Mouse (Mus musculus) heart, adult 9 months (tissue): Measurements from ENCODE around the gene Elavl1.

ENCODE experiments used
- DNase-seq, 2 experiments: peaks; one replicate each; pipeline ENCODE4 v3.0.0; 2022; ENCODE audit warnings: low spot score in 2 of 2

Gene Elavl1

DNA sequence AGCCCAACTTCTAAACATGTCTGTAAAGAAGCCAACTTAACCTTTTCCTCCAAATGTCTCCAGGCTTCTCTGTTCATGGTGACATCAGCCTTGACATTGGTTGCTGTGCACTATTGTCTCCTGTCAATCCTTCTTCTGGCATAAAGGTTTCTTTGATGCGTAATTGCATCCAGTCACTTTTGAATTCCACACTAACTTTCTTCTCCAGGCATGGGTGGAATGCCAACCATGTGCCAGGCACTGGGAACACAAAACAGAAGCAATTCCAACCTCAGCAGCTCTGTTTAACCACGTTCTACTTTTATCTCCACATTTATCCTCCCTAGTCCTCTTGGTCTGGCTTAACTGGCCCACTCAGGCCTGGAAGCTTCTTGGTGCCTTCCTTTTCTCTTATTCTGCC, 4.2 kb downstream of the Elavl1 start:
- DNase-seq, result peak in 1 of 2 experiments; percentile 4

DNA sequence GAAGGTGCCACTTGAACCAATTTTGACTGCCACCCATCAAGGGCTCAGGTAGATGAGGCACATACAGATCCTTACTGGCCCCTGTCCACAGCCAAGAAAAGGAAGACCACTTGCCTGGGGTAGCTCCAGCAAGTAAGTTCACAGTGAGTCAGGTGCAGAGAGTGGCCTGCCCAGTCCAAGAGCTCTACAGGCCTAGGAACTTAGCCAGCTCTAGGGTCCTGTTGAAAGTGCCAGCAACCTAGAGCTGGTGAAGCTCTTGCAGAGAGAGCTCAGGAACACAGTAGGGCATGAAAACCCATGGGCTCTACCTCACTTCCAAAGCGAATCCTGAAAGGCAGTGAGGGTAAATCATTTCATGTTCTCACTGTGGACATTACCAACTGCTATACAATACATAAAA, 4.8 kb downstream of the Elavl1 start:
- DNase-seq, result no peak

DNA sequence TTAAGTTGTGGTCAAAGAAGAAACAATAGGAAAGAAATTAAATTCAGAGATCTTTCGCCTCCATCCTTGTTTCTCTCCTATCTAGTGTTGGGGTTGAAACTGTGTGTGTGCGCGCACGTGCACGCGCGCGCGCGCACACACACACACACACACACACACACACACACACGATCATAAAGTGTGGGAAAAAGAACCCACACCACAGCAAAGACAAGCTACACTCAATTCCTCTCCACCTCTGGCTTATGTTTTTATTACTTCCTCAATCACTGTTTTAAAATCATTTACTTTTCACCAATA, 5.7 kb downstream of the Elavl1 start:
- no peak for DNase-seq

DNA sequence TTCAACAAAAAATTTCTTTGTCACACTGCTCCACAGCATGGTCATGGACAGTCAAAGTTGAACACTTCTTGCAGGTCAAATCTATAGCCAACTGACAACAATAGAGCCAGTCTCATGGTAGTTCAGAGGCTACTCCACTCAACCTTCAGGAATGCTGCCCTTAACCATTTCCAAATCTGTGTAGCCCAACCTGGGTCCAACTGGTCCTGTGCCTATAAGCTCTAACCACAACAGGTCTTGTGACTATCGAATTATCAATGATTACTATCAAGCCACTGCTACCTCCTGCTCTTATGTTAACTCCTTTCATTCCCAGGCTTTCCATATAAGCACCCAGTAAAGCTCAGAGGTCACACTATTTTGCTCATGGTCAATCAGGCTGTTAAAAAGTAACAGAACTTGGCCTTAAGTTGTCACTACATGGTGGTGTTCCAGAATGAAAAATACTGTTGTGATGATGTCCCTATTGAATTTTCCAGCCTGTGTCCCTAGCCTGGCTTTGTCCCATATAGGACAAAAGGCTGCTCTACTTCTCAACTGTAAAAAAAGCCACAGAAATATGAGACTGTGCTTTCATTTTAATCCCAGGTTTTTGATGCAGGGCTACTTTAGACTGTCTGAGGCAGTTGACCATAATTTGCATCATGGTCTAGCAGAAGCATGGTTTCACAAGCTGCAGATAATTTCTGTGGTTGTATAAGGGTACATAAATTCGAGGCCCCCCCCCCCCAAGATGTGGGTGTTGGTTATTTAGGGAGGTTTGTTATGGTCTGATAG, 6.2 kb downstream of the Elavl1 start:
- no peak for DNase-seq

DNA sequence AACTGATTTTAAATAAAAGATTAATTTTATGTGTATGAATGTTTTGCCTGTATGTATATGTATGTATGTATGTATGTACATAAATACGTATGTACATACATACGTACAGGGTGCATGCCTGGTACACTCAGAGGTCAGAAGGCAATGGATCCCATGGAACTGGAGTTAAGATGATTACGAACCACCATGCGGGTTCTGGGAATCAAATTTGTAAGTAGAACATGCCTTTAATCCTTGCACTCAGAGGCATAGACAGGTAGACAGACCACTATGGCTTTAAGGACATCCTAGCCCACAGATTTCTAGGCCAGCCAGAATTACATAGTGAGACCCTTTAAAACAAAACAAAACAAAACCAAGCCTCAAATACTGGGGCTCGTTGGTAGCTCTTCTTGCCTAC, 7.1 kb downstream of the Elavl1 start:
- no peak for DNase-seq

DNA sequence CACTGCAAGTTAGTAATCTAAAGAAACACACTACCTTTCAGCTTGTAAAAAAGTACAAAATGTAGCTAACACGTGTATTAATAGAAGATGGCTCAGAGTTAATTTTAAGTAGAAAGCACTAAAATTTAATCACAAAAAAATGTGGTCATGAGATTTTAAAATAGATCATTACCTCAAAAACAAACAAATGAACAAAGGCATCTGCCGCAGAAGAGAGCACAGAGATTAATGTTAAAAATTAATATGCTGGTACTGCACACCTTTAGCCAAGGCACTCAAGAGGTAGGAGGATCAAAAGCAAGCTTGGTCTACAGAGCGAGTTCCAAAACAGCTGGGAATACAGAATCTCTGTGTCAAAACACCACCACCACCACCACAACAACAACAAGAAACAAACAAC, 10.4 kb downstream of the Elavl1 start:
- DNase-seq, result no peak

DNA sequence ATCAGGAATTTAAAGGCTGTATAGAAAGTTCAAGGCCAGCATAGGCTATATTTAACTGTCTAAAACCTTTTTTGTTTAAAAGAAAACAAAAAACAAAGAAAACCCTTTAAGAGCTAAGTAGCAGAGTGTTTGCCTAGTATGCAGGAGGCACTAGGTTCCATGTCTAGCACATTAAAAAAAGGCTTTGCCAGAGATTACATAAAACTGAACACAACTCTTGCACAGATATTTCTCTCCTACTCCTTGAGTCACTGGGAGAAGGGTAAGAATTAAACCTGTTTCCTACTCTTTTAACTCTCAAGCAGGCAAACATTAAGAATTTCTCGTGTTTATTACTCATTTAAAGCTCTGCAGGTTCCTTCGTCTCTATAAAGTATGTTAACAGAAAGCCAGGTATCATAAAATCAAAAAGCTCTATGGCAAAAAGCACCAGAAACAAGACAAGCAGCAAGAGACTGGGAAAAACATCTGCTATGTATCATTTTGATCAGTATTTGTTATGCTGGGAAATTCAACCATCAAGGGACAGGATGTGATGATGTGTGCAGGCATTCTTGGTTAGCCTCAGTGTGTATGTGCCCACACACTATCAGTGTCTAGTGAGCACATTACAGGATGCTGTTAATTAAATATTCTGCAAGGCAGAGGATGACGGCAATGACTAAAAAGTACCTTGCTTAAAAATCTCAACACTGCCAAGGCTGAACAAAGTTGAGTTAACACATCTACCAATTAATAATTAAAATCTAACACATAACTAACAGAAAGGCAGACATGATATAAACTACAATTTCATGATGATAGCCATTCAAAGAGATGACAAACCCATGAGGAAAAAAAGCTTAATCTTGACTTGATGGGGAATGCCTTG, 11.7 kb downstream of the Elavl1 start:
- DNase-seq, result no peak

DNA sequence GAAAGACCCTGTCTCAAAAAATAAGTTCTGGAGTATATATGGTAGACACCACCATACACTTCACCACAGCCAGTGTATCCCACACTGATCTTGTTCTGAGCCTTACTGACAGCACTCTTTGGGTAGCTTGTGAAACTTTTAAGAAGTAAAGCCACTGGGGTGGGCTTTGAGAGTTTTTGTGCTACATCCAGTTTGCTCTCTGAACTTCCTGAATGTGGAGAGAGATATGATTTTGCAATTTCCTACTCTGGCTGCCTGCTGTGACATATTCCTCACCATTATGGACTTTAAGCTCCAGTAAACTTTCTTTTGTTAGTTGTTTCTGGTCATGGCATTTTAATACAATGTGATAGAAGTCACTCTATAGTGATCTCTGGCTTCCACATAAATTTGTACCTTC, 13.1 kb downstream of the Elavl1 start:
- DNase-seq, result no peak

DNA sequence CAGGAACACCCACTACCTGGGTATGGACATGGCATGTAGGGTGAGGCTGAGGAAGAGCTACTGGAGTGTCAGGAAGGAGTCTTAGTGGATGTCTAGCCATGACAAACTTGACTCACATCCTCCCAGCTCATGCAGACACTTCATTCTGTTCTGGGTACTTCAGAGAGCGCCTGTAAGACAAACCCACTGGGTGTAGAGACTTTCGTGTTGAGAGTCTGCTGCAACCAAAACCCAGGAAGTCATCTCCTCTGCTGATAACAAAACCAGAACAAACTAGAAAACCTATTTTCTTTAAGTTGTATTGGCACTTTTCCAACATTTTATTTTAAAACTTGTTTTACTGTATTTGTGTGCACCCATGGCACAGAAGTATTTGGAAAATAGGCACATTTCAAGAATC, 19.4 kb downstream of the Elavl1 start:
- DNase-seq, result no peak

DNA sequence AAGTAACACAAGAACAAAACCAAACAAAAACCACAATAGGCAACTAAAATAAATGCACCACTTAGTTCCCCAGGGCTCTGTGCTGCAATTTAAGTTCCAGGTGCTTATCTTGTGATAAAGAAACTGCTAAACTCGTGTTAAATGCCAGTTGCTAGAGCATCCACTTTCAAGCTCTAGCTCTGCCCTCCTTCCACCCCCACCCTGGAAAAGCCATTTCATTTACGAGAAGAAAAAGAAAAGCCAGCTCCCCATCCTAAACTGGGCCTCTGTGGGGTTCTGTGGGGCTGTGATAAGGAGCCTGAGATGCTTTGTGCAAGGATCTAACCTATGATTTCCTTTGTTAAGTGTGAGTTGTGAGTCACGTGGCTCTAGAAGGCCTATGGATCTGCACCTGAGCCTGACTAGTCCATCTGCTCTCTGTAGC, 21.1 kb downstream of the Elavl1 start:
- DNase-seq, result no peak

DNA sequence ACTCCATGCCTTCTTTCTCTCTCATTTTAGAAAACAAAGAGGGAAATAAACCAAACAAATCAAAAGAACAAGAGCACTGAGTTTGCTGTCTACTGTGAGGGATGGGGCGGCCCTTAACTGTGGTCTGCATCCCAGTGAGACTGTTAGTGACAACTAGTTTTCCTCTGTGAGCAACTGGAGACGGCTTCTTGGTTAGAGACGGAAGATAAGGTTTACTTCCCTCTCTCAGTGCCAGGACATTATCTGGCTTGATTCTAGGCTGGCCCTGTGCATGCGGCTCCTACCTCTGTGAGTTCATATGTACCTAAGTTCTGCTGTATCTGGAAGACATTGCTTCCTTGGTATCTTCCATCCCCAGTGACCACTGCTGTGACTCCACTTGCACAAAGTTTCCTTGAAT, 27.4 kb downstream of the Elavl1 start:
- DNase-seq, result no peak

DNA sequence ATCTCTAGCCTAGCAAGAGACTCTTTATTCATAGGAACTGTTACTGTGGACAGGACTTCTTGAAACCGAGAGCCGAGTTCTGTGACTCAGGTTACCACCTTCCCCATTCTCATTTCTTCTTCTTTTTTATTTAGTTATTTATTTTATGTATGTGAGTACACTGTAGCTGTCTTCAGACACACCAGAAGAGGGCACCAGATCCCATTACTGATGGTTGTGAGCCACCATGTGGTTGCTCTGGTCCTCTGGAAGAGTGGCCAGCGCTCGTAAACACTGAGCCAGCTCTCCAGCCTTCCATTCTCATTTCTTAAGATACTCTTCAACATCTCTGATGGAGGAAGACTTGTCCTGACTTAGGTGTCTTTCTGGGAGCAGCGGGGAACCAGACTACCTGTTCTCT, 32.5 kb downstream of the Elavl1 start:
- DNase-seq, result no peak

DNA sequence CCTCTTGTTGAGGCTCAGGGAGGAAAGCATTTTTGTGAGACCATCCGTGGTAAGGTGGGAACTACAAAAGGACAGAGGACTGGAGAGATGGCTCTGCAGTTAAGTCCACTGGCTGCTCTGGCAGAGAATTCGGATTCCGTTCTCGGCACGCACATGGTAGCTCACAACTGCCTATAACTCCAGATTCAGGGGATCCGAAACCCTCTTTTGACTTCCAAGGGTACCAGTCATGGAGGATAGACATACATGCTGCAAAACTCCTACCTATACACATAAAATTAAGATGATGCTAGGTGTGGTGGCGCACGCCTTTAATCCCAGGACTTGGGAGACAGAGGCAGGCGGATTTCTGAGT, 49.1 kb downstream of the Elavl1 start:
- DNase-seq, result no peak

DNA sequence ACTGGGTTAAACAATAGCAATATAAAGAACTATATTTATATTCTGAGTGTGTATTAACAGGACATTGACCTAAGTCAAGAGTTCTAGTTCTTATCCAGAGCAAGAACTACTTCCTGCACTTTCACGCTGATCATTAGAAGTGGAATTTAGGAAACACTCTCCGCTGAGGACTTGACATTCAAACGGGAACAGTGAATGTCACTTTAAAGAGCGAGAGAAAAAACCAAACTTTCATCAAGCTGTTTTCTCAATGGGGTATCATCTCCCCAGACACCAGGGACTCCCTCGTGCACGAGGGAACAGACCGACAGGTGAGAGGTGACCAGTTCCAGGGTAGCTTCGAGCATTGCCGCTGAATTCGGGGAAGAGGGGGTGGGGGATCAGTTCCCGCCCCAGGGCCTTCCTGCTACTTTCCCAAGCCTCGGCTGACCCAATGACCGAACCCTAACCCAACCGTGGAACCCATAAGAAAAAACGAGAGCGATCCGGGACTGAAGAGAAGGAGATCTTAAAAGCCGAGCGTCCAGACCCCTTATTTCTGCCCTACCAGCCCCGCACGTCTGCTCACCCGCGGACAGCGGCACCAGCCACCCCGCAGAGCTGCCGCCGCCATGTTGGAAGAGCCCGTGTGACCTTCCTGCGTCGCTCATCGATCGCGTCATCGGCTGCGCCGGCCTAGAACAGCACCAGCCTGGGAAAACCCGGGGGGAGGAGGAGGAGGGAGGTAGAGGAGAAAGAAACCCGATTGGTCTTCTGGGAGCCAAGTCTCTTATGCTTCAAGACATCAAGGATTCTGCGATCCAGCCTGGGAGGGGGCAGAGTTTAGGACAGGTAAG, 49.7 kb downstream of the Elavl1 start, which contains the start of gene Timm44:
Gene Timm44 (minus strand): TSS at position 639 of the 836 bp plus-strand sequence.
- DNase-seq, result peak; percentile 95

DNA sequence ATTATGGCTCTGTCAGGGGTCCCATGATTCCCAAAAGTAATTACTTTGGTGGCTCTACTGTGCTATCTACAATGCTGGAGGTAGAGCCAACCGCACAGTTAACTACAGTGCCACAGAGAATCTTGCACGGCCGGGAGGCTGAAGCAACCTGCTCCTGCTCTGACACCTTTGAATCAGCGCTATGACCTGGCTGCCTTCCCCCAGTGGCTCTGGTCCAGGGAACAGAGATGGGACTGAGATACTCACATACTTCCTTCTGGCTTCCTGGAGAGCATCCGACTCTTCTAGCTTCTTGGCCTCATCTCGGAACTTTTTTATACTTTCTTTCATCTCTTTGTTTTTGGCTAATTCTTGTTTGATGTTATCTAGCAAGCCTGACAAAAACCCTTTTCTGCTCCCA, 55.6 kb downstream of the Elavl1 start:
- no peak for DNase-seq

DNA sequence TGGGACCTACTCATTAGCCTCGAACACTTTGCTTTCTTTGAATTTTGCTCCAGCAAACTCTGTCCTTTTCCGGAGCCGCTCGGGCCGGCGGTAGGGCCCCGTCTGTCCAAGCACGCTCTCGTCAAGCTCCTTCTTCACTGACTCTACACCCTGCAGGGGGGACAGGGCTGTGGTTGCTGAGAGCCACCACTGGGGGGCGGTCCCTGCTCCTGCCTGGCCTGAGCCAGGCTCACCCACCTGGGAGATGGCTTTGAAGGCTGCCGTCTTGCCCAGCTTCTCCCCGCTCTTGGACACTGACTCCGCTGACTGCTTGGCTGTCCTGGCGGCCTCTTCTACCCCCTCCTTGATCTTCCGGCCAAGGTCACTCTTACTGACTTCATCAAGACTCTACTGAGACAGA, 57.6 kb downstream of the Elavl1 start:
- no peak for DNase-seq

DNA sequence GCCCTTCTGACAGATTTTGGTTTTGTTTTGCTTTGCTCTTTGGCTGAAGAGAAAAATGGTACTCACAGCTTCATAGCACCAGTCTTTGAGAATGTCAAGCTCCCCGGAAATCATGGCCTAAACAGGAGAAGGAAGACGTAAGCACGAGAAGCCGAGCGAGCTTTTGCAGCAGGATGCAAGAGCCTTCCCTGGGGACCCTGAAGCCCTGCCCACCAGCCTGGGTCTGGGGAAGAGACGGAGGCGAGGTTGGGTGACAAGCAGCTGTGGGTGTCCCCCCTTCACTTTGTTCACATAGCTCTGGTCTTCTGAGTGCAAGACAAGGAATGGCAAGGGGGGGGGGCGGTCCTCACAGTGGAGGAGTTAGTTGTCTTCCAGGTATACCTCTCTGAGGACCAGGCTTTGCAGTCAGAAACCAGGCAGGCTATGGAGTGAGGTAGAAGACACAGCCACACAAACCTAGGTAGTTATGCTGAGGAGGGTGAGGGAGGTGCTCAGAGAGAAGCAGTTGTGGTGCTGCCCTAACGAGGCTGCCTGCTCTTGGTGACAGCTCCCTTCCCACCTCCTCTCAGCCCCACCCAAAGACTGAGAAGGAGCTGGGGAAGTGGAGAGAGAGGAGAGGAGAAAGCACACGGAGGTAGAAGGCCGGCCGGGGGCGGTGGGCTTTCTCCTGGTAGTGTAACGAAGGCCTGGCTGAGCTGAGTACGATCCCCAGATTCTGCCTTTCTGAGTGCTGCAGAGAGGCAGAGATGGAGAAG, 59.9 kb downstream of the Elavl1 start:
- DNase-seq, result no peak

DNA sequence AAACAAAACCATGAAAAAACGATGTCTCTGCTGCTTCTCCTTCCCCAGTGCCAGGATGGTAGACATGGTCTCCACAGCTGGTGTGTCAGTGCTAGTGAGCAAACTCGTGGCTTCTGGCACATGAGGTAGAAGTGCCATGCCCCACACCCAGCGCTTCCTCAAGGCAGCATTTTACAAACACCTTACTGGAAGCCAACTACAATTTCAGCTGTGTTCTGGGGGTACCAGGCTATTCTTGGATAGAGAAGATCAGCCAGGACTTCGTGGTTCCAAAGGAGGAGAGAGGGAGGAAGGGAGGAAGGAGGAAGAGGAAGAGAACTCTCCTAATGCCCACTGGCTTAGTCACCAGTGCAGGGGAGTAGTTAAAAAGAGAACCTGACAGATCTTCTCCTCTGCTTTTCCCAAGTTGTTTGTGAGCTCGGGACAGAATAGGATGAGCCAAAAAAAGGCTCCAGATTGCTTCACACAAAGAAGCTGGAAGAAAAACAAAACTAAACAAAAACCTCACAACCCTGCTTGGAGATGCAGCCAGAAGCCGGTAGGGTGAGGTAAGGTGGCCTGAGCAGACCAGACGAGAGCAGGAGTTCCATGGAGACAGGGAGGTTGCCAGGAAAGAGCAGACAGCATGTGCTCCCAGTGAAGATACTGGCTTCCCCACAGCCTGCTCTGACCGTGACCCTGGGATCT, 62.0 kb downstream of the Elavl1 start:
- DNase-seq, result no peak

DNA sequence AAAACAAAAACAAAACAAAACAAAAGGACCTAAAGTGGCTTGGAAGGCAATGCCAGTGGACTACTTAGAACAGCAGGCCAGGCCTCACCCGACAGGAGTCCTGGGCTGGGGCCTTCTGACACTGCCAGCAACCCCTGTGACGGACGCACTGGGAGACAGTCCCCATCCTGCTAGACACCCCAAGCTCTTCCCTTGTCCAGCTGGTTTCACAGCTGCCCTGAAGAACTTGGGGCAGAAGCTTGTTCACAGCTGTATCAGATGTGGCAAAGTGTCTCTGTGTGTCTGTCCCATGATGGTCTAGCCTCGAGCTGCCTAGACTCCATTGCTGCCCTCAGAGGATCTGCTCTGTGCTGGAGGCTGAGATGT, 65.4 kb downstream of the Elavl1 start:
- no peak for DNase-seq

DNA sequence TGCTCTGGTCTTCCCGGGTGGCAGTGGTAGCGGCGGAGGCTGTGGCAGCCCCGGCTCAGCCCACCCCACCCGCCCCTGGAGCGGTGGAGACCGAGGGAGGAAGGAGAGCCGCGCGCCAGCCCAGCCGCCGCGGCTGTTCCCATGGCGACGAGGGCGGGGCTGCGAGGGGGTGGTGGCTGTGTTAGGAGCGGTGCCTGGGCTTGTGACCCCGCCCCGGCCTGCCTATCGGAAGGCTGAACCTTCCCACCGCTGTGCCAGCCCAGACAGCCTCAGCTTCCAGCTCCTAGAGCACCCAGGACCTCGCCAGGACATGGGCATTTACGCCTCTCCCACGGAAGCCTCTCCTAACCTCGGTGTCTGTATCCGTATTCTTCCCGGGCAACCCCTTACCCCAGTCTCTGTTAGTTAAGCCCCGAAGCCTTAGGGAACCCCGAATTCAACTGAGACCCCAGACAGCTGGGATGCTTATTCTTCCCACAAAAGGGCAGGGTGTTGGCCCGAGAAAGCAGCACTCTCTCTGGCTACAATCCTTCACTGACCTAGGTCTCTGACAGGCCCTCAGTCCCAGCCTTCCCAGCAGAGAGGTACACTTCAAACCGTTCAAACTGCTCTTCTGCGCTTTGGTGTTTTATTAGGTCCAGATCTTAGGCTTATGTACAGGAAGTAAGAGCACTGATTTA, 65.9 kb downstream of the Elavl1 start, which contains the start of gene Ctxn1:
Gene Ctxn1 (minus strand): TSS at position 150 of the 680 bp plus-strand sequence.
- peak; percentile 89 to 92 for DNase-seq
